ENCODE assay signal across 26 mouse cellular contexts in genomic region chr1:172283073-172283472, GRCm38 (mm10). TPM values are rescaled to one million over a fixed set of nuclear protein-coding genes. Genes with fewer than 3 reads are reported as not detected.
DNase-seq lines count a peak whose midpoint lies in the region; ATAC-seq and TF ChIP-seq lines count a peak whose summit lies in the region.
"Had no signal": no experiment of that assay in that cellular context is flagged by ENCODE, and none has a peak within 500 bp of the region (broad histone marks: within the 10 kb centered on the region; RNA-seq: fewer than 3 reads in every experiment).

No protein-coding gene starts in this region.

- no peak overlapping the region for H3K9ac ChIP-seq in hindbrain, postnatal 0 days (replicated peaks; ENCODE audit: low read length)
- no peak overlapping the region for H3K9ac ChIP-seq in hindbrain, embryonic 11.5 days (ENCODE audit: low read depth, low read length)
- H3K9ac ChIP-seq: embryonic facial prominence, embryonic 15.5 days; heart, embryonic 12.5 days; hindbrain, embryonic 13.5 days; intestine, embryonic 15.5 days had no signal

- H3K4me1 ChIP-seq in hindbrain, postnatal 0 days (ENCODE audit: insufficient read depth, low read length): no peaks in the 10 kb centered on the region; the same call in 1 of the 2 replicates
- H3K4me1 ChIP-seq in hindbrain, embryonic 11.5 days (replicated peaks; ENCODE audit: control insufficient read depth, insufficient read depth, low read length): no peaks in the 10 kb centered on the region
- H3K4me1 ChIP-seq in brown adipose tissue, adult 24 weeks (ENCODE audit: control insufficient read depth, insufficient read depth, insufficient read length, low read length): peaks cover 3% of the 10 kb centered on the region
- H3K4me1 ChIP-seq: embryonic facial prominence, embryonic 15.5 days; intestine, embryonic 15.5 days had no signal

- ATAC-seq in hindbrain, postnatal 0 days: no peak
- ATAC-seq in hindbrain, embryonic 11.5 days (ENCODE audit: low FRiP score): no peak
- ATAC-seq: CD4-positive, CD25-positive, alpha-beta regulatory T cell, adult 4 months; forebrain, embryonic 14.5 days; intestine, embryonic 15.5 days had no signal

- no peak overlapping the region for H3K4me3 ChIP-seq in hindbrain, postnatal 0 days (ENCODE audit: low read length)
- no peak overlapping the region for H3K4me3 ChIP-seq in hindbrain, embryonic 11.5 days (ENCODE audit: low read depth, low read length)
- no peak overlapping the region for H3K4me3 ChIP-seq in brown adipose tissue, adult 24 weeks (ENCODE audit: insufficient read depth, low read depth, low read length)
- H3K4me3 ChIP-seq: embryonic facial prominence, embryonic 15.5 days; erythroblast, embryonic 14.5 days; forebrain, embryonic 10.5 days; heart, embryonic 12.5 days; hindbrain, embryonic 13.5 days; intestine, embryonic 15.5 days had no signal

- peak overlapping the region; percentile 32; the same call in 1 of the 2 replicates for H3K27ac ChIP-seq in hindbrain, postnatal 0 days
- H3K27ac ChIP-seq in hindbrain, embryonic 11.5 days (ENCODE audit: low read depth, low read length): no peak overlapping the region
- peak overlapping the region; percentile 81 for H3K27ac ChIP-seq in brown adipose tissue, adult 24 weeks (replicated peaks; ENCODE audit: low read depth, low read length)
- H3K27ac ChIP-seq: embryonic facial prominence, embryonic 15.5 days; forebrain, embryonic 10.5 days; hindbrain, embryonic 13.5 days; intestine, embryonic 15.5 days had no signal

- no peaks in the 10 kb centered on the region for H3K27me3 ChIP-seq in hindbrain, postnatal 0 days (ENCODE audit: insufficient read depth, low read length)
- H3K27me3 ChIP-seq in hindbrain, embryonic 11.5 days (ENCODE audit: control insufficient read depth, insufficient read depth, low read length): no peaks in the 10 kb centered on the region
- H3K27me3 ChIP-seq: embryonic facial prominence, embryonic 15.5 days; hindbrain, embryonic 13.5 days; intestine, embryonic 15.5 days had no signal

- DNase-seq in cerebellum, adult 9-10 months: peak; percentile 33
- no peak for DNase-seq in cerebellum, adult 18-20 months
- peak; percentile 96 for DNase-seq in heart, adult 11 months
- DNase-seq in heart, adult 9 months (ENCODE audit: low spot score in 2 of 2): no peak
- DNase-seq in hindbrain, postnatal 0 days (ENCODE audit: low spot score): no peak
- DNase-seq in hindbrain, embryonic 11.5 days (ENCODE audit: low spot score): no peak
- no peak for DNase-seq in right cerebral cortex, adult 2 months (ENCODE audit: low spot score in 2 of 2)
- DNase-seq: adrenal gland, postnatal 10 days; B cell, adult 2 months; cerebellum, adult 11-12 months; embryo, embryonic 11 days; gastrocnemius, postnatal 36 days; heart, postnatal 4 days; kidney, adult 18-20 months had no signal

- 74% methylated on average over 6 of the region's 6 CpGs for WGBS in hindbrain, postnatal 0 days
- 91% methylated on average over 6 of the region's 6 CpGs for WGBS in hindbrain, embryonic 11.5 days

- no peaks in the 10 kb centered on the region for H3K9me3 ChIP-seq in hindbrain, postnatal 0 days (ENCODE audit: low read length)
- no peaks in the 10 kb centered on the region for H3K9me3 ChIP-seq in hindbrain, embryonic 11.5 days (ENCODE audit: control insufficient read depth, low read length)
- H3K9me3 ChIP-seq: embryonic facial prominence, embryonic 15.5 days; forebrain, embryonic 10.5 days; G1E; heart, embryonic 12.5 days; hindbrain, embryonic 13.5 days; intestine, embryonic 15.5 days had no signal

- no peak overlapping the region for H3K4me2 ChIP-seq in hindbrain, postnatal 0 days (ENCODE audit: low read depth, low read length)
- H3K4me2 ChIP-seq in hindbrain, embryonic 11.5 days (replicated peaks; ENCODE audit: low read depth, low read length): no peak overlapping the region
- H3K4me2 ChIP-seq: embryonic facial prominence, embryonic 15.5 days; heart, embryonic 12.5 days; hindbrain, embryonic 13.5 days; intestine, embryonic 15.5 days had no signal

- TF ChIP-seq CTCF in hindbrain, postnatal 0 days (IDR thresholded peaks at IDR 0.05; ENCODE audit: low read depth): no peak

- no peaks in the 10 kb centered on the region; the same call in 1 of the 2 replicates for H3K36me3 ChIP-seq in hindbrain, postnatal 0 days (ENCODE audit: insufficient read depth, low read length)
- no peaks in the 10 kb centered on the region for H3K36me3 ChIP-seq in hindbrain, embryonic 11.5 days (ENCODE audit: control insufficient read depth, insufficient read depth, low read length)
- H3K36me3 ChIP-seq: embryonic facial prominence, embryonic 15.5 days; forebrain, embryonic 10.5 days; G1E; intestine, embryonic 15.5 days had no signal

RNA-seq across cellular contexts. Expression of gene Atp1a2, which starts 14.8 kb away (rescaled TPM):
- total RNA-seq in hindbrain, postnatal 0 days (2014; rRNA removed): 546 and 572 TPM in 2 replicates
- polyA plus RNA-seq in hindbrain, postnatal 0 days (2015; fragmentation: Nextera tagmentation; extraction: Ambion mirVana): 119 and 123 TPM in 2 replicates
- 1.9 and 2.6 TPM in 2 replicates for polyA plus RNA-seq in hindbrain, embryonic 11.5 days (2014; fragmentation: Nextera tagmentation; extraction: Ambion mirVana)
- polyA plus RNA-seq in brown adipose tissue, adult 24 weeks (2012; ENCODE audit: insufficient read depth, insufficient read length, missing spikeins): 428 and 499 TPM in 2 replicates
- polyA plus RNA-seq: erythroblast, embryonic 14.5 days; G1E had no signal

RNA-seq across cellular contexts. Expression of gene Igsf8, which starts 21.6 kb away (rescaled TPM):
- total RNA-seq in hindbrain, postnatal 0 days (2014; rRNA removed): 136 and 150 TPM in 2 replicates
- 90.2 and 90.8 TPM in 2 replicates for polyA plus RNA-seq in hindbrain, postnatal 0 days (2015; fragmentation: Nextera tagmentation; extraction: Ambion mirVana)
- polyA plus RNA-seq in hindbrain, embryonic 11.5 days (2014; fragmentation: Nextera tagmentation; extraction: Ambion mirVana): 123 and 136 TPM in 2 replicates
- 4.3 and 10.5 TPM in 2 replicates for polyA plus RNA-seq in brown adipose tissue, adult 24 weeks (2012; ENCODE audit: insufficient read depth, insufficient read length, missing spikeins)

RNA-seq across cellular contexts. Expression of gene Atp1a4, which starts 24.9 kb away (rescaled TPM):
- total RNA-seq in hindbrain, postnatal 0 days (2014; rRNA removed): 0.10 TPM in 1 of 2 replicates, not detected in the other
- 0.05 TPM in 1 of 2 replicates, not detected in the other for polyA plus RNA-seq in hindbrain, postnatal 0 days (2015; fragmentation: Nextera tagmentation; extraction: Ambion mirVana)
- 0.06 TPM in 1 of 2 replicates, not detected in the other for polyA plus RNA-seq in hindbrain, embryonic 11.5 days (2014; fragmentation: Nextera tagmentation; extraction: Ambion mirVana)
- not detected in 2 replicates for polyA plus RNA-seq in brown adipose tissue, adult 24 weeks (2012; ENCODE audit: insufficient read depth, insufficient read length, missing spikeins)
- polyA plus RNA-seq: CD4-positive, CD25-positive, alpha-beta regulatory T cell, adult 4 months; embryonic facial prominence, embryonic 11.5 days; embryonic facial prominence, embryonic 15.5 days; erythroblast, embryonic 14.5 days; forebrain, embryonic 10.5 days; G1E; hindbrain, embryonic 13.5 days; intestine, embryonic 15.5 days had no signal

RNA-seq across cellular contexts. Expression of gene Kcnj9, which starts 46.0 kb away (rescaled TPM):
- 8.0 and 9.8 TPM in 2 replicates for total RNA-seq in hindbrain, postnatal 0 days (2014; rRNA removed)
- 3.6 and 4.2 TPM in 2 replicates for polyA plus RNA-seq in hindbrain, postnatal 0 days (2015; fragmentation: Nextera tagmentation; extraction: Ambion mirVana)
- polyA plus RNA-seq in hindbrain, embryonic 11.5 days (2014; fragmentation: Nextera tagmentation; extraction: Ambion mirVana): 0.17 and 0.46 TPM in 2 replicates
- not detected in 2 replicates for polyA plus RNA-seq in brown adipose tissue, adult 24 weeks (2012; ENCODE audit: insufficient read depth, insufficient read length, missing spikeins)
- total RNA-seq: G1E; gastrocnemius, postnatal 36 days; heart, postnatal 4 days had no signal
- polyA plus RNA-seq: CD4-positive, CD25-positive, alpha-beta regulatory T cell, adult 4 months; G1E; heart, embryonic 12.5 days; heart, embryonic 16.5 days; intestine, embryonic 15.5 days had no signal

RNA-seq across cellular contexts. Expression of gene Kcnj10, which starts 57.9 kb away (rescaled TPM):
- 8.6 and 10.0 TPM in 2 replicates for total RNA-seq in hindbrain, postnatal 0 days (2014; rRNA removed)
- polyA plus RNA-seq in hindbrain, postnatal 0 days (2015; fragmentation: Nextera tagmentation; extraction: Ambion mirVana): 5.4 and 5.6 TPM in 2 replicates
- 0.73 TPM in 2 replicates for polyA plus RNA-seq in hindbrain, embryonic 11.5 days (2014; fragmentation: Nextera tagmentation; extraction: Ambion mirVana)
- not detected in 2 replicates for polyA plus RNA-seq in brown adipose tissue, adult 24 weeks (2012; ENCODE audit: insufficient read depth, insufficient read length, missing spikeins)
- total RNA-seq: gastrocnemius, postnatal 36 days had no signal
- polyA plus RNA-seq: CD4-positive, CD25-positive, alpha-beta regulatory T cell, adult 4 months; erythroblast, embryonic 14.5 days; G1E; heart, embryonic 12.5 days had no signal

Comparison
In these comparisons a context has a peak if more than half of its experiments do, and no peak if none do; other contexts are left out.
1. DNase-seq: peak in cerebellum, adult 9-10 months (single experiment) and heart, adult 11 months (single experiment); none in cerebellum, adult 18-20 months (0 of 2), heart, adult 9 months (0 of 2), hindbrain, postnatal 0 days (single experiment), hindbrain, embryonic 11.5 days (single experiment) and right cerebral cortex, adult 2 months (0 of 2).
2. RNA of gene Atp1a2, which starts 14.8 kb away (polyA plus RNA-seq): 428 to 499 TPM in brown adipose tissue, adult 24 weeks and 119 to 123 TPM in hindbrain, postnatal 0 days; 1.9 to 2.6 TPM in hindbrain, embryonic 11.5 days; every median in the first group is over 10 times any median in the second.